Mouse (Mus musculus): ENCODE data around the gene Notch2. TPM values are rescaled to one million over a fixed set of nuclear protein-coding genes. Genes with fewer than 3 reads are reported as not detected.

The Notch2 gene
- 10 to 100 TPM; 19.0 to 21.1 TPM for total RNA-seq (2021)
- long read RNA-seq, experiment 1, partial matches to known transcripts, result 1 of 4 reads
- long read RNA-seq, experiment 1, other reads (novel, unspliced or antisense), result 3 of 4 reads
- long read RNA-seq, experiment 2, result 0 reads

GRCm38 (mm10) chr3:98013401-98014281, at the start of gene Notch2:
TSS of gene Notch2 (plus strand) at chr3:98013527.
- peak; percentile 97 for DNase-seq
- intact Hi-C loops (cut with DNase I; ENCODE audit: low total_unique reads), result no loop called here

- intact Hi-C loops (cut with DNase I; ENCODE audit: low total_unique reads), result no loop called here
- DNase-seq, result peak; percentile 55
Observed at GRCm38 (mm10) chr3:97964878-97965353, 48.4 kb upstream of the Notch2 start.

- intact Hi-C loops (cut with DNase I; ENCODE audit: low total_unique reads), result no loop called here
Observed at GRCm38 (mm10) chr3:97967627-97968026, 45.7 kb upstream of the Notch2 start.

GRCm38 (mm10) chr3:97968191-97968590, 45.1 kb upstream of the Notch2 start:
- no peak for DNase-seq
- intact Hi-C loops (cut with DNase I; ENCODE audit: low total_unique reads), result no loop called here

More at GRCm38 (mm10) chr3:97967627-97968026, 45.7 kb upstream of the Notch2 start:
- no peak for DNase-seq

GRCm38 (mm10) chr3:97969019-97969418, 44.3 kb upstream of the Notch2 start:
- intact Hi-C loops (cut with DNase I; ENCODE audit: low total_unique reads), result no loop called here

GRCm38 (mm10) chr3:97971117-97971516, 42.2 kb upstream of the Notch2 start:
- DNase-seq, result no peak
- intact Hi-C loops (cut with DNase I; ENCODE audit: low total_unique reads), result no loop called here

More at GRCm38 (mm10) chr3:97969019-97969418, 44.3 kb upstream of the Notch2 start:
- no peak for DNase-seq

- DNase-seq, result no peak
- intact Hi-C loops (cut with DNase I; ENCODE audit: low total_unique reads), result no loop called here
Observed at GRCm38 (mm10) chr3:97972200-97972599, 41.1 kb upstream of the Notch2 start.

GRCm38 (mm10) chr3:97972707-97973106, 40.6 kb upstream of the Notch2 start:
- intact Hi-C loops (cut with DNase I; ENCODE audit: low total_unique reads), result no loop called here
- no peak for DNase-seq

- intact Hi-C loops (cut with DNase I; ENCODE audit: low total_unique reads), result no loop called here
- DNase-seq, result no peak
Observed at GRCm38 (mm10) chr3:97973306-97973705, 40.0 kb upstream of the Notch2 start.

- DNase-seq, result no peak
- intact Hi-C loops (cut with DNase I; ENCODE audit: low total_unique reads), result no loop called here
Observed at GRCm38 (mm10) chr3:97974197-97974770, 39.0 kb upstream of the Notch2 start.

- DNase-seq, result no peak
- intact Hi-C loops (cut with DNase I; ENCODE audit: low total_unique reads), result no loop called here
Observed at GRCm38 (mm10) chr3:97976706-97977105, 36.6 kb upstream of the Notch2 start.

- intact Hi-C loops (cut with DNase I; ENCODE audit: low total_unique reads), result no loop called here
- no peak for DNase-seq
Observed at GRCm38 (mm10) chr3:97978710-97979109, 34.6 kb upstream of the Notch2 start.

- intact Hi-C loops (cut with DNase I; ENCODE audit: low total_unique reads), result no loop called here
- DNase-seq, result no peak
Observed at GRCm38 (mm10) chr3:97980683-97981327, 32.5 kb upstream of the Notch2 start.

- DNase-seq, result no peak
- intact Hi-C loops (cut with DNase I; ENCODE audit: low total_unique reads), result no loop called here
Observed at GRCm38 (mm10) chr3:97981376-97981906, 31.9 kb upstream of the Notch2 start.

GRCm38 (mm10) chr3:97984870-97985506, 28.3 kb upstream of the Notch2 start:
- intact Hi-C loops (cut with DNase I; ENCODE audit: low total_unique reads), result no loop called here
- DNase-seq, result no peak

GRCm38 (mm10) chr3:97985691-97986090, 27.6 kb upstream of the Notch2 start:
- intact Hi-C loops (cut with DNase I; ENCODE audit: low total_unique reads), result no loop called here
- DNase-seq, result no peak

GRCm38 (mm10) chr3:97987153-97987552, 26.2 kb upstream of the Notch2 start:
- intact Hi-C loops (cut with DNase I; ENCODE audit: low total_unique reads), result no loop called here
- DNase-seq, result no peak

GRCm38 (mm10) chr3:97988756-97989155, 24.6 kb upstream of the Notch2 start:
- no peak for DNase-seq
- intact Hi-C loops (cut with DNase I; ENCODE audit: low total_unique reads), result no loop called here

- intact Hi-C loops (cut with DNase I; ENCODE audit: low total_unique reads), result no loop called here
- no peak for DNase-seq
Observed at GRCm38 (mm10) chr3:97990576-97990975, 22.8 kb upstream of the Notch2 start.

All from gastrocnemius, postnatal 14 days (tissue).